ENCODE assay signal across 9 mouse cellular contexts in genomic region chr9:44477339-44478228, GRCm38 (mm10). TPM values are rescaled to one million over a fixed set of nuclear protein-coding genes. Genes with fewer than 3 reads are reported as not detected.
DNase-seq lines count a peak whose midpoint lies in the region; ATAC-seq lines count a peak whose summit lies in the region.
"Had no signal": no experiment of that assay in that cellular context is flagged by ENCODE, and none has a peak within 500 bp of the region (broad histone marks: within the 10 kb centered on the region; RNA-seq: fewer than 3 reads in every experiment).

No protein-coding gene starts in this region.

- peak overlapping the region; percentile 74 for H3K4me3 ChIP-seq in embryonic facial prominence, embryonic 14.5 days (ENCODE audit: low read depth, low read length)
- H3K4me3 ChIP-seq in limb, embryonic 11.5 days (ENCODE audit: low read depth, low read length): peak overlapping the region; percentile 57
- H3K4me3 ChIP-seq in midbrain, embryonic 12.5 days: peak overlapping the region; percentile 59

- WGBS in embryonic facial prominence, embryonic 14.5 days: 7% methylated on average over 24 of the region's 24 CpGs
- 4% methylated on average over 24 of the region's 24 CpGs for WGBS in limb, embryonic 11.5 days
- WGBS in midbrain, embryonic 12.5 days: 6% methylated on average over 24 of the region's 24 CpGs

- H3K9ac ChIP-seq in embryonic facial prominence, embryonic 14.5 days (ENCODE audit: low read depth, low read length): peak overlapping the region; percentile 83
- peak overlapping the region; percentile 38; the same call in 1 of the 2 replicates for H3K9ac ChIP-seq in limb, embryonic 11.5 days (ENCODE audit: low read length)
- H3K9ac ChIP-seq in midbrain, embryonic 12.5 days (replicated peaks): peak overlapping the region; percentile 81; the same call in 1 of the 2 replicates

- peak overlapping the region; percentile 94 for H3K4me2 ChIP-seq in embryonic facial prominence, embryonic 14.5 days (ENCODE audit: low read depth, low read length)
- peak overlapping the region; percentile 93 for H3K4me2 ChIP-seq in limb, embryonic 11.5 days (ENCODE audit: low read depth, severe bottlenecking)
- peak overlapping the region; percentile 85 for H3K4me2 ChIP-seq in midbrain, embryonic 12.5 days (replicated peaks)

- peak; percentile 77 for DNase-seq in layer of hippocampus, adult 11-12 months (ENCODE audit: low spot score)
- DNase-seq in layer of hippocampus, postnatal 25 days (ENCODE audit: extremely low spot score in 1 of 2, low spot score in 1 of 2): no peak
- DNase-seq in ZHBTc4 (ENCODE audit: low read depth, low spot score): peak; percentile 80
- peak; percentile 85 for DNase-seq in embryonic facial prominence, embryonic 14.5 days (ENCODE audit: low spot score)
- peak; percentile 56 for DNase-seq in heart, postnatal 4 days
- peak; percentile 50 for DNase-seq in limb, embryonic 11.5 days (ENCODE audit: low spot score)
- DNase-seq in thymus, postnatal 36 days: peak; percentile 33 to 43

- no peak for ATAC-seq in embryonic facial prominence, embryonic 14.5 days (ENCODE audit: low read depth)
- no peak for ATAC-seq in limb, embryonic 11.5 days (ENCODE audit: insufficient number of reproducible peaks, low FRiP score, low TSS enrichment, low read depth)
- ATAC-seq in midbrain, embryonic 12.5 days (ENCODE audit: low FRiP score, low read depth): no peak

- H3K36me3 ChIP-seq in embryonic facial prominence, embryonic 14.5 days (ENCODE audit: control insufficient read depth, insufficient read depth, low read length): no peaks in the 10 kb centered on the region
- H3K36me3 ChIP-seq in limb, embryonic 11.5 days (ENCODE audit: control insufficient read depth, insufficient read depth, low read length): no peaks in the 10 kb centered on the region
- H3K36me3 ChIP-seq in midbrain, embryonic 12.5 days: no peaks in the 10 kb centered on the region

- H3K27me3 ChIP-seq in embryonic facial prominence, embryonic 14.5 days (replicated peaks; ENCODE audit: control insufficient read depth, insufficient read depth, low read length): no peaks in the 10 kb centered on the region
- no peaks in the 10 kb centered on the region for H3K27me3 ChIP-seq in limb, embryonic 11.5 days (ENCODE audit: control insufficient read depth, insufficient read depth, low read length)
- H3K27me3 ChIP-seq in midbrain, embryonic 12.5 days: peaks cover 4% of the 10 kb centered on the region

- H3K27ac ChIP-seq in embryonic facial prominence, embryonic 14.5 days (replicated peaks; ENCODE audit: low read depth, low read length): peak overlapping the region; percentile 98
- no peak overlapping the region for H3K27ac ChIP-seq in limb, embryonic 11.5 days (replicated peaks; ENCODE audit: low read depth, low read length)
- H3K27ac ChIP-seq in midbrain, embryonic 12.5 days (replicated peaks): peak overlapping the region; percentile 97

- no peaks in the 10 kb centered on the region for H3K9me3 ChIP-seq in embryonic facial prominence, embryonic 14.5 days (ENCODE audit: control insufficient read depth, low read length)
- H3K9me3 ChIP-seq in limb, embryonic 11.5 days (ENCODE audit: control insufficient read depth, low read length): no peaks in the 10 kb centered on the region
- no peaks in the 10 kb centered on the region for H3K9me3 ChIP-seq in midbrain, embryonic 12.5 days

- H3K4me1 ChIP-seq in embryonic facial prominence, embryonic 14.5 days (ENCODE audit: control insufficient read depth, insufficient read depth, low read length): peaks cover 8% of the 10 kb centered on the region; the same call in 1 of the 2 replicates
- peaks cover 15% of the 10 kb centered on the region; the same call in 1 of the 2 replicates for H3K4me1 ChIP-seq in limb, embryonic 11.5 days (ENCODE audit: control insufficient read depth, insufficient read depth, low read length)
- H3K4me1 ChIP-seq in midbrain, embryonic 12.5 days: peaks cover 26% of the 10 kb centered on the region

RNA-seq across cellular contexts. Expression of gene Bcl9l, which starts 5.0 kb away (rescaled TPM):
- total RNA-seq in layer of hippocampus, postnatal 25 days (2021): 10 to 100 TPM; 59.2 to 78.1 TPM
- 16.9 and 18.7 TPM in 2 replicates for polyA plus RNA-seq in embryonic facial prominence, embryonic 14.5 days (2014; fragmentation: Nextera tagmentation; extraction: Ambion mirVana)
- total RNA-seq in heart, postnatal 4 days (2021): 10 to 100 TPM; 56.8 to 64.0 TPM
- polyA plus RNA-seq in limb, embryonic 11.5 days (2014; fragmentation: Nextera tagmentation; extraction: Ambion mirVana): 11.6 and 12.3 TPM in 2 replicates
- 10.2 and 10.4 TPM in 2 replicates for polyA plus RNA-seq in midbrain, embryonic 12.5 days (2016; fragmentation: Nextera tagmentation; extraction: Ambion mirVana)

RNA-seq across cellular contexts. Expression of gene Upk2, which starts 22.8 kb away (rescaled TPM):
- total RNA-seq in layer of hippocampus, postnatal 25 days (2021): not detected
- polyA plus RNA-seq in embryonic facial prominence, embryonic 14.5 days (2014; fragmentation: Nextera tagmentation; extraction: Ambion mirVana): 1.7 and 2.3 TPM in 2 replicates
- not detected for total RNA-seq in heart, postnatal 4 days (2021)
- 0.59 and 0.99 TPM in 2 replicates for polyA plus RNA-seq in limb, embryonic 11.5 days (2014; fragmentation: Nextera tagmentation; extraction: Ambion mirVana)
- not detected in 2 replicates for polyA plus RNA-seq in midbrain, embryonic 12.5 days (2016; fragmentation: Nextera tagmentation; extraction: Ambion mirVana)
- total RNA-seq: adrenal gland, postnatal 36 days had no signal

RNA-seq across cellular contexts. Expression of gene Foxr1, which starts 36.6 kb away (rescaled TPM):
- not detected for total RNA-seq in layer of hippocampus, postnatal 25 days (2021)
- not detected in 2 replicates for polyA plus RNA-seq in embryonic facial prominence, embryonic 14.5 days (2014; fragmentation: Nextera tagmentation; extraction: Ambion mirVana)
- total RNA-seq in heart, postnatal 4 days (2021): not detected
- not detected in 2 replicates for polyA plus RNA-seq in limb, embryonic 11.5 days (2014; fragmentation: Nextera tagmentation; extraction: Ambion mirVana)
- not detected in 2 replicates for polyA plus RNA-seq in midbrain, embryonic 12.5 days (2016; fragmentation: Nextera tagmentation; extraction: Ambion mirVana)
- total RNA-seq: adrenal gland, postnatal 36 days had no signal

RNA-seq across cellular contexts. Expression of gene Ccdc84, which starts 59.2 kb away (rescaled TPM):
- total RNA-seq in layer of hippocampus, postnatal 25 days (2021): 10 to 100 TPM; 16.8 to 24.1 TPM
- polyA plus RNA-seq in embryonic facial prominence, embryonic 14.5 days (2014; fragmentation: Nextera tagmentation; extraction: Ambion mirVana): 19.4 and 23.6 TPM in 2 replicates
- total RNA-seq in heart, postnatal 4 days (2021): 10 to 100 TPM; 14.3 to 14.7 TPM
- 22.0 and 27.1 TPM in 2 replicates for polyA plus RNA-seq in limb, embryonic 11.5 days (2014; fragmentation: Nextera tagmentation; extraction: Ambion mirVana)
- polyA plus RNA-seq in midbrain, embryonic 12.5 days (2016; fragmentation: Nextera tagmentation; extraction: Ambion mirVana): 31.9 and 33.2 TPM in 2 replicates

Comparison
In these comparisons a context has a peak if more than half of its experiments do, and no peak if none do; other contexts are left out.
1. DNase-seq: peak in layer of hippocampus, adult 11-12 months (single experiment), ZHBTc4 (single experiment), embryonic facial prominence, embryonic 14.5 days (single experiment), heart, postnatal 4 days (single experiment), limb, embryonic 11.5 days (single experiment) and thymus, postnatal 36 days (2 of 2); none in layer of hippocampus, postnatal 25 days (0 of 2).
2. Peak in every context shown above with its lines, with median percentiles within 50 percentile points of each other: H3K4me2 ChIP-seq, H3K4me3 ChIP-seq and H3K9ac ChIP-seq.